Mouse (Mus musculus) ovary, postnatal 14 days (tissue): ENCODE results near the gene Stx8.

Source experiments
- DNase-seq: peaks from one replicate; pipeline ENCODE4 v3.0.0; 2022; ENCODE audit warnings: low spot score

Gene Stx8

GRCm38 (mm10) chr11:67965905-67966878, at the start of gene Stx8:
TSS of gene Stx8 (plus strand) at chr11:67966193.
- DNase-seq = peak; percentile 97

DNA sequence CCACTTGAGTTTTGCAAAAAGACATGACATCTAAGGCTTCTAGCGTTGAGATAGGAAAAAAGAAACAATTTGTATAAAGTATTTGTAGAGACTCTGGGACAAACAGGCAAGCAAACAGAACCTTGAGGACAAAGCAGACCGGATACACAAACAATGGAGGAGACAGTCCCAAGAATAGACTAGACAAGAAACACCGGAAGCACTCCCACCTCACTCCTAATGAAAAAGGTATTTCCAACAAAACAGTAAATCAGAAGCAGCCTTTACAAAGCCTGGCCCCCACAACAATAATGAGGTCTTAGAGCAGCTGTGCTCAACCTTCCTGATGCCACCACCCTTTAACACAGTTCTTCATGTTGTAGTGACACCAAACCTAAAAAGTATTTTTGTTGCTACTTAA, 48.9 kb upstream of the Stx8 start:
- no peak for DNase-seq

GRCm38 (mm10) chr11:67919593-67919992, 46.4 kb upstream of the Stx8 start:
- DNase-seq = no peak

GRCm38 (mm10) chr11:67920226-67920960, 45.6 kb upstream of the Stx8 start:
- no peak for DNase-seq

- DNase-seq = peak; percentile 27
Observed at GRCm38 (mm10) chr11:67921091-67921826, 44.7 kb upstream of the Stx8 start.

- DNase-seq = peak; percentile 58
Observed at GRCm38 (mm10) chr11:67921827-67922754, 43.9 kb upstream of the Stx8 start, which contains the start of gene Usp43. TSS of gene Usp43 (minus strand) at chr11:67922153.

- peak; percentile 36 for DNase-seq
Observed at GRCm38 (mm10) chr11:67922755-67923125, 43.3 kb upstream of the Stx8 start.

GRCm38 (mm10) chr11:67923720-67924119, 42.3 kb upstream of the Stx8 start:
- DNase-seq = no peak

- no peak for DNase-seq
Observed at GRCm38 (mm10) chr11:67925000-67925399, 41.0 kb upstream of the Stx8 start.

DNA sequence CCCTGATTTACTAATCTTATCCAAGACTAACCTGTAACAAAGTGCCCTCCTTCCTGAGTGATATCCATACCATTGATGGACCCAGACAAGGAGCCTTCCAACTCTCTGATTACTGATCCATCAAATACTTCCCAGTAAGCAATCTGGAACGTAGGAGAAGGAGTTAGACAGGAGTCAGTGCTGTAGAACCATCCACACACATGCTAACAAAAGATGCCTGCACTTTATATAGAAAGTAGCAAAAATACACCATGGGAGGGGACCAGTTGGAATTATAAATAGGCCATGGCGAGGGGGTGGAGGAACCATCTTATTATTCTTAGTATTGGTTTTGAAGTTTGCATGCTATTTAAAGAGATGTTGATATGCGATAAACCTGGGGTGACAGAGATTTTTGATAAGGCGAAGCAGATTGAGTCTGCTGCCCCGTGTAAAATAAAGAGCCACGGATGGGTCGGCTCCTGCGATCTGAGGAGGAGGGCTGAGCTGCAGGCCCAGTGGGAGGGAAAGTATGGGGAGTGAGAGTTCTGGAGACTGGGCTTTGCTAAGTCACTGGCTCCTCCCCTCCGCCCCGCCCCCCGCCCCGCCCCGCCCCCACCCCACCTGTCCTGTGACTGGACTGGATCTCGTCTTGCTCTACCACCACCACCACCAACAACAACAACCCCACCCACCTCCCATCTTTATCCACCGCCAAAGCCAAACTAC, 39.5 kb upstream of the Stx8 start:
- DNase-seq = no peak

DNA sequence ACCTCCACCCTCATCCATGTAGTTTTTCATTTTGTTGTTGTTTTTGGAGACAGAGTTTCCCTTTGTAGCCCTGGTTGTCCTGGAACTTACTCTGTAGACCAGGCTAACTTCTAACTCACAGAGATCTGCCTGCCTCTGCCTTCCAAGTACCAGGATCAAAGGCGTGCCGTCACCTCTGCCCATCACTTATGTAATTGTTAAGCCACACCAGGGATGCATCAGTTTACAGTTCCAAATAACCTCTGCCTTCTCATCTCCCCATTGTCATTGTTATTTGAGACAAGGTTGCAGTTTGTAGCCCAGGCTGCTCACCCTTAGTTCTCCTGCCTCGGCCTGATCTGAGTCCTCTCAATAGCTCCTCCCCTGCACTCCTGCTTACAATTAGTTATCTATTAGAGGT, 33.8 kb upstream of the Stx8 start:
- DNase-seq = no peak

- DNase-seq = no peak
Observed at GRCm38 (mm10) chr11:67948229-67948628, 17.8 kb upstream of the Stx8 start.

- DNase-seq = no peak
Observed at GRCm38 (mm10) chr11:67949475-67949874, 16.5 kb upstream of the Stx8 start.

- DNase-seq = no peak
Observed at GRCm38 (mm10) chr11:67953604-67954003, 12.4 kb upstream of the Stx8 start.

DNA sequence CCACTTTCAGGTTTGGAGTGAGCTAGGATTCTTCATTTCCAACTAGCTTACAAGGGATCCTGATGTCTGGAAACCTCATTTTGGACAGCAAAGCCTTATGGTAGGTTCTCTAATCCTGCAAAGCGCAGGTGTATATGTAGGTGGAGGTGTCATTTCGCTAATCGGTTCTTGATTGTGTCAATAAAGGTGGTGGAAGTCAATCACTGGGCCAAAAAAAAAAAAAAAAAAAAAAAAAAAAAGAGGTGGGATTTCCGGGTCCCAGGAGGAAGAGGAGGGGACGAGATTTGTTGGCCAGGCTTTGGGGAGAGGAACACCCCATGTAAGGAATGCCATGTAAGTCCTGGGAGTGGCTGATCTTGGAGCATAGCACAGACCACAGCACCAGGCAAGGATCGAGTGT, 11.6 kb upstream of the Stx8 start:
- no peak for DNase-seq

DNA sequence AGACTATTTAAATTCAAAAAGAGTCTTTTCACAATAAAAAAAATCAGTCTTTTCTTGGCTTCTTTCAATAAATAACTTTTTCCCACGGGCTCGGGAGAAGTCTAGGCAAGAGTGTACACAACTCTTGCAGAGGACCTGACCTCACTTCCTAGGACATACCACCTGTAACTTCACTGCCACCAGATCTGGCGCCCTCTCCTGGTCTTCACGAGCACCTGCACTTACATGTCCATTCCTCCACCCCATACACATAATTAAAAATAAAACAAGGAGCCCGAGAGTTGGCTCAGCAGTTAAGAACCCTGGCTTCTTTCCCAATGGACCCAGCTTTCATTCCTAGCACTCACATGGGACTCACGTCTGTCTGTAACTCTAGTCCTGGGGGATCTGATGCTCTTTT, 1.9 kb upstream of the Stx8 start:
- DNase-seq = no peak

DNA sequence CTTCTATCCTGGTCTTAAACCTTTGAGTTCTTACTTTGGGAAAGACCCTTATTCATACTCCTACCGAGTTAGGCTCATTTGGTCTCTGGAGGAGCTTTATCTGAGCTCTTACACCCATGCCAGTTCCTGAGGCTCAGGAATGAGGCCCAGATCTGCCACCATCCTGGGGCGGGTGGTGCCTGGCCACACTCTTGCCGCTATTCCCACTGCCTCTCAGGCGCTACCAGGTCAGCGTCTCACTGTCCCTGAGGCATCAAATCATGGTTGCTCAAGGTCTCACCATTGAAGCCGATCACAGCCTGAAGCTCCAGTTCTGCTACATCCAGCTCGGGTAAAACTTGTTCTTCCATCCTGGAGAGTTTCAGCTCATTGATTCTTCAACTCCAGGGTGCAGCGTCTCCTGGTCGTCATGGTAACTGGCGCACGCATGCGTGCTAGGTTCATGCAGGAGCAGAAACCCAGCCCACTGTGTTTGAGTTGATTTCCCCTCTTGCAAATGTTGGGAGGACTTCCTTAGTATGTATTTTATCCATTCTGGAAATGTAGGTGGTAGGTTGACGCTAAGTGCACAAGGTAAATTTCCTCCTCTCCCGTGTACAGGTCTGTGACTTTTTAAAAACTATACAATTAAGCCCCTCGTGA, 630 bp upstream of the Stx8 start, which contains the start of gene Cfap52:
Gene Cfap52, minus strand, starts transcription at position 410 of the 642 bp plus-strand sequence.
- peak; percentile 80 for DNase-seq

GRCm38 (mm10) chr11:67967831-67968230, 1.8 kb downstream of the Stx8 start:
- DNase-seq = no peak

DNA sequence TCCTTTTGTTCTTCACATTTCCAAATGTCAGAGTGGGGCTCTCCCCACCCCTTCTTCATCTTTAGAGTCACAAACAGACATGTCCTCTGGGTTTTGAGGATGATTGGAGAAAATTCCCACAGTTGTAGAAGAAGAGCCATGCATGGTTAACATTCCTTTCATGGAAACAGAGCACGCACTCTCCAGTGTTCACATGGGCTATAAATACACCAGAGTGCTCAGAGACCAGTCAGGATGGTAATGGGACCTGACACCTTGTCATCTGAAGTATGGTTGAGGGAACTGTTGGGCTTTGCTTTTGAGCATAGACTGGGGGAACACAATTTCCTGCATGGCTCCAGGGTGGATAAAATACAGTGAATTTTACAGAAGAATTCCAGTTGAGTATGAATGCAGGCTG, 6.6 kb downstream of the Stx8 start:
- DNase-seq = no peak

DNA sequence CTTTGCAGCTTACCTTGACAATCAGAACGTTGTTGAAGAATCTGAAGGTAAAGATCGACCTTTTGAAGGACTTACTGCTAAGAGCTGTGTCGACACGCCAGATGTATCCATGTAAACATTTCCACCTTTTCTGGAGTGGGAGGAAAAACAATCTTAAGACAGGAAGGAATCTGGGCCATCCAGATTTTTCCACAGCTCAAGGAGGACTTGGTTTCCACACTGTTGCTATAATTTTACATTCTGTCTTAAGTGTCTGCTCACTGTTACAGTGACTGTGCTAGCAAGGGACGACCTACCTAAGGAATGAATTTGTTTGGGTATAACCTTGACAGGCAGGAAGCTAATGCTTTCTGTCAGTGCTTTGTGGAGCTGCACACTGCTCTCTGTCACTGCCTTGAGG, 7.2 kb downstream of the Stx8 start:
- no peak for DNase-seq
